Mouse (Mus musculus) intestine, postnatal 0 days (tissue): Measurements from ENCODE around the gene Npdc1. TPM values are rescaled to one million over a fixed set of nuclear protein-coding genes. Genes with fewer than 3 reads are reported as not detected.

Experiments used
- ATAC-seq: fragments of 200-750 bp; cut with Nextera tagmentation; 2 replicates; pipeline ENCODE4 v1.8.0; 2017; ENCODE audit warnings: mild to moderate bottlenecking, moderate TSS enrichment, moderate library complexity
- H3K27ac ChIP-seq: fragments of 300-500 bp; sonication (generic); 2 replicates; pipeline ENCODE4 v1.5.1; 2014; ENCODE audit warnings: mild to moderate bottlenecking, low read depth, low read length, moderate library complexity
- H3K27me3 ChIP-seq: fragments of 300-500 bp; sonication (generic); replicated peaks from 2 replicates; pipeline ENCODE4 v1.6.1; 2014; ENCODE audit warnings: low read length, mixed read lengths; ENCODE audit not compliant: control insufficient read depth, insufficient read depth
- H3K36me3 ChIP-seq: fragments of 300-500 bp; sonication (generic); 2 replicates; pipeline ENCODE4 v1.6.1; 2014; ENCODE audit warnings: mild to moderate bottlenecking, moderate library complexity; ENCODE audit not compliant: control insufficient read depth, insufficient read depth
- H3K4me1 ChIP-seq: fragments of 300-500 bp; sonication (generic); replicated peaks from 2 replicates; pipeline ENCODE4 v1.6.1; 2014; ENCODE audit warnings: antibody characterized with exemption, low read length, mixed read lengths; ENCODE audit not compliant: control insufficient read depth, insufficient read depth
- H3K4me2 ChIP-seq: fragments of 300-500 bp; sonication (generic); replicated peaks from 2 replicates; pipeline ENCODE4 v1.6.1; 2014; ENCODE audit warnings: low read depth, mild to moderate bottlenecking, moderate library complexity
- H3K4me3 ChIP-seq: fragments of 300-500 bp; sonication (generic); 2 replicates; pipeline ENCODE4 v1.5.1; 2014; ENCODE audit warnings: low read depth, low read length
- H3K9ac ChIP-seq: fragments of 300-500 bp; sonication (generic); 2 replicates; pipeline ENCODE4 v1.6.1; 2014; ENCODE audit warnings: mild to moderate bottlenecking, low read depth, low read length
- H3K9me3 ChIP-seq: fragments of 300-500 bp; sonication (generic); 2 replicates; pipeline ENCODE4 v1.6.1; 2016; ENCODE audit warnings: mixed run types; ENCODE audit not compliant: control insufficient read depth
- CTCF ChIP-seq: sonication (generic); IDR thresholded peaks from 2 replicates; pipeline ENCODE4 v1.5.1; 2016; ENCODE audit warnings: low read depth, mild to moderate bottlenecking, control low read depth, antibody characterized with exemption, moderate library complexity
- WGBS: fragments of 180-500 bp; shearing (Covaris S2); extraction: QIAGEN DNeasy Blood & Tissue Kit; methylation state at CpG from one replicate; pipeline ENCODE4 v1.1.7; 2014; 5-methylcytosine and 5-hydroxymethylcytosine counted together
- polyA plus RNA-seq: library from polyadenylated mRNA; unstranded; fragments of >200 nt; fragmentation: Nextera tagmentation; extraction: Ambion mirVana; gene quantifications from 2 replicates; pipeline ENCODE4 v1.2.1, GENCODE M21; 2015

Gene Npdc1
- polyA plus RNA-seq, 1 experiment from 2014 or later: 52.3 TPM

DNA sequence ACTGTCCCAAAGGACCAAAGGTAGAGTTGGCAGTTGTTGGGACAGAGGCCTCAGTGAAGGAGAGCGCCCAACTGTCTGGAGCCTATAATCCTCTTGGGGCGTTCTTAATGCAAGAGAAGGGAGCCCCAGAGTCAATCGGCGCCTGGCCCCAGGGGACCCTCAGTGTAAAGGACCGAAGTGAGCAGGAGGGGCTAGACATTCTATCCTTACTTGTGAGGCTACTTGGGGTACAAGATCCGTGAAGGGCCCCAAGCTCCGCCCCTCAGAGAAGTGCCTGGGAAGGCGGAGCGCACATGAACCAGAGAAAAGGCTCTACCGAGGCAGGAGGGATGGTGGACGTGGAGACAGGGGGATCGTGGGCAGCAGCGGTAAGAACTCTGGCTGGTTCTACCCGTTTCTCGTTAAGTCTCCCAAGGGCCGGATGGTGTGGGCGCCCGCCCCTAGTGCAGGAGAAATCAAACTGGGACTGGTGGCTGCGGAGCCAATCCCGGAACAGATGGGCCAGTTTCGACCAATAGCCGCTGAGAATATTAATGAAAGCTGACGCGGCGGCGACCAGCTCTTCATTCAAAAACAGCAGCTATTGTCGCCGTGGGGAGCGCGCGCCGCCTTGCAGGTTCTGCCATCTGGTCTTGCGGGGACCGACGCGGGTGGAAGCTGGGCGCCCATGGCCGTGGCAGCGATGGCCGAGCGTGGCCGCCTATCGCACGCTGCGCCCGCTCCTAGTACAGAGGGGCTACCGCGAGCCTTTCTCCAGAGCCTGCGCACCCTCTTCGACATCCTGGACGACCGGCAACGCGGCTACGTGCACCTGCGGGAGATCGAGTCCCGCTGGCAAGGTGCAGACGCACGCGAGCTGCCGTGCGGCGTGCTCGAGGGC lies 27.1 kb upstream of the Npdc1 start, which contains the start of gene Sapcd2:
Gene Sapcd2 (plus strand): TSS at position 558 of the 880 bp plus-strand sequence.
- peak within 1 kb of the TSS; percentile 43 for H3K27ac ChIP-seq
- H3K4me2 ChIP-seq: peak within 1 kb of the TSS; percentile 96
- ATAC-seq: peak; percentile 74
- H3K4me1 ChIP-seq: peaks cover 11% of the 10 kb centered on the region; the same call in 1 of the 2 replicates
- H3K36me3 ChIP-seq: peaks cover 21% of the 10 kb centered on the region
- peak within 1 kb of the TSS; percentile 62 for H3K9ac ChIP-seq
- no peaks in the 10 kb centered on the region for H3K27me3 ChIP-seq
- under 1% methylated on average over 65 of the region's 65 CpGs for WGBS
- H3K9me3 ChIP-seq: no peaks in the 10 kb centered on the region
- peak within 1 kb of the TSS; percentile 69 for H3K4me3 ChIP-seq
- TF ChIP-seq CTCF: 0 out of 2 replicates have a peak, but pooled peaks have one; percentile 10

DNA sequence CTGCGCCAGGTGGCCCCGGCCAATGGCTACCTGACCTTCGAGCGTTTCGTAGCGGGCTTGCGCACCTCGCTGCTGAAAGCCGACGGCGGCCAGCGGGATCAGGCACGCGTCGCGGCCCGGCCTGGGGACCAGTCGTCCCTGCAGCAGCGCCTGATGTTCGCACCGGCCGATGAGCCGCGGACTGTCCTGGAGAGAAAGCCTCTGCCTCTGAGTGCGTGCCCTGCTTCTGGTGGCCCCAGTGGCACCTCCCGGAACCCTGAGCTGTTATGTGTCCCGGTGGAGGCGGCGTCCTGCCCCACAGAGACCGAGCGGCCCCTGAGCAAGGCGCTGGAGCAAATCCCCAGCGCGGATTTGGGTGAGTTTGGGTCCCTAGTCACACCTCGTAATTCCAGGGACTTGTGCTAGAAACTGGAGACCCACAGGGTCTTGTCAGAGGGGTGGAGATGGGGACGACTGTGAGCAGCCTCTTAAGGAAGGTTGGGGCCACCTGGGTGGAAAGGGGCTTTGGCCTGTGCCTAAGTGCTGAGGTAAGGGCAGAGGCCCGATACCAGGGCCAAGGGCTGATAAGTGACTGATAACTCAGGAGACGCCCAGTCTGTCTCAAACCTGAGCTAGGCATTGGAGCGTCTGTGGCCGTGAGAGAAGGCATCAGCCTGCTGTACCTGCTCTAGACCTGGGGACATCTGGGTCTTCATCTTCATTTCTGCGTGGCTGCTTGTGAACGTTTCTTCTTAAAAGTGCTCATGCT lies 26.3 kb upstream of the Npdc1 start:
- ATAC-seq: peak; percentile 31
- peak overlapping the region; percentile 69 for H3K4me3 ChIP-seq
- H3K36me3 ChIP-seq: peaks cover 29% of the 10 kb centered on the region
- no peaks in the 10 kb centered on the region for H3K27me3 ChIP-seq
- H3K4me1 ChIP-seq: peaks cover 11% of the 10 kb centered on the region; the same call in 1 of the 2 replicates
- peak overlapping the region; percentile 62 for H3K9ac ChIP-seq
- H3K9me3 ChIP-seq: no peaks in the 10 kb centered on the region
- H3K27ac ChIP-seq: peak overlapping the region; percentile 43
- 2% methylated on average over 42 of the region's 42 CpGs for WGBS
- no peak for TF ChIP-seq CTCF
- peak overlapping the region; percentile 96 for H3K4me2 ChIP-seq

- H3K4me2 ChIP-seq: peak overlapping the region; percentile 96
- no peak for ATAC-seq
- peaks cover 34% of the 10 kb centered on the region for H3K36me3 ChIP-seq
- H3K4me1 ChIP-seq: peaks cover 11% of the 10 kb centered on the region; the same call in 1 of the 2 replicates
- WGBS: 19% methylated on average over 2 of the region's 2 CpGs
- peak overlapping the region; percentile 69 for H3K4me3 ChIP-seq
- no peaks in the 10 kb centered on the region for H3K27me3 ChIP-seq
- H3K9ac ChIP-seq: peak overlapping the region; percentile 62; the same call in 1 of the 2 replicates
- peak overlapping the region; percentile 43; the same call in 1 of the 2 replicates for H3K27ac ChIP-seq
- no peaks in the 10 kb centered on the region for H3K9me3 ChIP-seq
- TF ChIP-seq CTCF: no peak
Measured at GRCm38 (mm10) chr2:25373431-25373830, 25.7 kb upstream of the Npdc1 start.

GRCm38 (mm10) chr2:25376589-25376988 lies 22.6 kb upstream of the Npdc1 start:
- H3K36me3 ChIP-seq: peaks cover 34% of the 10 kb centered on the region
- TF ChIP-seq CTCF: peak; percentile 84
- H3K4me1 ChIP-seq: 0 out of 2 replicates have a peak, but pooled peaks cover 6% of the 10 kb centered on the region
- H3K27me3 ChIP-seq: no peaks in the 10 kb centered on the region
- H3K9me3 ChIP-seq: no peaks in the 10 kb centered on the region
- H3K4me2 ChIP-seq: no peak overlapping the region
- no peak overlapping the region for H3K4me3 ChIP-seq
- H3K27ac ChIP-seq: no peak overlapping the region
- ATAC-seq: no peak
- 67% methylated on average over 4 of the region's 4 CpGs for WGBS
- H3K9ac ChIP-seq: no peak overlapping the region

- no peak overlapping the region for H3K4me3 ChIP-seq
- no peak overlapping the region for H3K27ac ChIP-seq
- TF ChIP-seq CTCF: no peak; the same call in 1 of the 2 replicates
- no peaks in the 10 kb centered on the region for H3K4me1 ChIP-seq
- no peaks in the 10 kb centered on the region for H3K27me3 ChIP-seq
- no peak overlapping the region for H3K4me2 ChIP-seq
- no peaks in the 10 kb centered on the region for H3K36me3 ChIP-seq
- H3K9ac ChIP-seq: no peak overlapping the region
- H3K9me3 ChIP-seq: no peaks in the 10 kb centered on the region
- 51% methylated on average over 5 of the region's 5 CpGs for WGBS
- peak; percentile 29; the same call in 1 of the 2 replicates for ATAC-seq
Measured at GRCm38 (mm10) chr2:25384492-25384891, 14.7 kb upstream of the Npdc1 start.

- Histone ChIP-seq H3K36me3 (no peaks in the 10 kb centered on the region), H3K4me1 (no peaks in the 10 kb centered on the region), H3K9me3 (no peaks in the 10 kb centered on the region), H3K4me3 (no peak overlapping the region), H3K27me3 (no peaks in the 10 kb centered on the region), H3K27ac (no peak overlapping the region), H3K9ac (no peak overlapping the region), H3K4me2 (no peak overlapping the region)
- no peak for ATAC-seq
- 74% methylated on average over 5 of the region's 5 CpGs for WGBS
- no peak for TF ChIP-seq CTCF
Measured at GRCm38 (mm10) chr2:25391266-25391665, 7.9 kb upstream of the Npdc1 start.
